Mouse (Mus musculus): ENCODE results near the gene Zfp985. TPM values are rescaled to one million over a fixed set of nuclear protein-coding genes. Genes with fewer than 3 reads are reported as not detected.
"Not testable (repeated sequence)": the region's sequence is repeated elsewhere in the genome, so short reads cannot be mapped to it uniquely, and the experiment has no call there.

The Zfp985 gene
- polyA plus RNA-seq, 1 experiment from 2014 or later = not detected

DNA sequence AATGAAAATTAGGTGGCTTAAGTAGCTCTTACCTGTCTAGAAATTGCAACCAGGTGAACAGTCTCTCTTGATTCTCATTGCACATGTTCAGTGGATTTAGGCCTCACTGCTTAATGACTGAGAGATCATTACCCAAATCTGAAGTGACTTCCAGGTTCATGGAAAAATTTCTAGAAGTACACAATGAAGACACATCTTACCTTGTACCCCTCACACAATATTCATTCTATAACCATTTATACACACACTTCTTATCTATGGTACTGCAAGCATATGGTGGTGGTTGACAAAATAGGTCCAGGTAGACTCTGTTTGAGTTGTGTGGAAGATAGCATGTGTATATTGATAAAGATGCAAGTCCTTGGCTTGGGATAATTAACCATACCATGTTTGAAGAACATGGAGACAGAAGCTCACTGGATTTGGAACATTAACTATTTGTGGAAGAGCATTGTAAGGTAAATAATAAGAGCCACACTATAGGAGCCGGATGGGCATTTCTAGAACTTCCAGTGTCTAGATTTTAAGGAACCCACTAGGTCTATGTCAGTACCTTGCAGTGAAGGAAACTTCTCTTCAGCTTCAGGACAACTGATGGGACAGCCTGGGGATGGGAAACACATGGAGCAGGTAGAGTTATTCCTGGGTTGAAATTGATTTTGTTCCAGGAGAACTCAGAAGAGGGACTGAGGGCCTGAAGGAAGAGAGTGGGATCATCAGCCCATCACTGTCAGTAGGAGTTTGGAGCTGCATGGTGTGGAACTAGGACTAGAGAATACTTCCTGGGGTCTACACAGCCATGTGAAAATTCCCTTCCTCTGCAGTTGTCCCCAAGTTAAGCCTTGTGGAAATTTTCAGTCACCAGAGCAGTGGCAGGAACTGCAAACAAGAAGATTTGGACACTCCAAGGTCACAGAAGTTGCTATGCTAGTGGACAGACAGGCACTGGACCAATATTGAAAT, 33.7 kb downstream of the Zfp985 start:
- DNase-seq (no peak), ATAC-seq (ENCODE audit: low FRiP score, low TSS enrichment) (peak; percentile 57)
- Histone ChIP-seq H3K27ac (replicated peaks; ENCODE audit: low read depth, low read length) (no peak overlapping the region), H3K36me3 (ENCODE audit: control insufficient read depth, insufficient read depth, low read length) (no peaks in the 10 kb centered on the region), H3K4me2 (ENCODE audit: low read length) (no peak overlapping the region), H3K27me3 (ENCODE audit: control insufficient read depth, insufficient read depth, low read length) (no peaks in the 10 kb centered on the region), H3K4me1 (ENCODE audit: control insufficient read depth, insufficient read depth, low read length) (no peaks in the 10 kb centered on the region), H3K9me3 (ENCODE audit: control insufficient read depth, low read length) (peaks cover 34% of the 10 kb centered on the region), H3K4me3 (replicated peaks; ENCODE audit: low read depth, low read length) (no peak overlapping the region), H3K9ac (replicated peaks; ENCODE audit: low read length) (no peak overlapping the region)
- WGBS = 57% methylated on average over 1 of the region's 1 CpGs

DNA sequence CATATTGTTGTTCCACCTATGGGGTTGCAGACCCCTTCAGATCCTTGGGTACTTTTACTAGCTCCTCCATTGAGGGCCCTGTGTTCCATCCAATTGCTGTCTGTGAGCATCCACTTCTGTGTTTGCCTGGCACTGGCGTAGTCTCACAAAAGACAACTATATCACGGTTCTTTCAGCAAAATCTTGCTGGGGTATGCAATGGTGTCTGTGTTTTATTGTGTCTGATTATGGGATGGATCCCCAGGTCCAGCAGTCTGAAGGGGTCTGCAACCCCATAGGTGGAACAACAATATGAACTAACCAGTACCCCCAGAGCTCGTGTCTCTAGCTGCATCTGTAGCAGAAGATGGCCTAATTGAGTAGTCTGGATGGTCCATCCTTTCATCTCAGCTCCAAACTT, 41.6 kb downstream of the Zfp985 start:
- not testable (repeated sequence) for H3K4me3 ChIP-seq (replicated peaks; ENCODE audit: low read depth, low read length); H3K27ac ChIP-seq (replicated peaks; ENCODE audit: low read depth, low read length); ATAC-seq (ENCODE audit: low FRiP score, low TSS enrichment); H3K9ac ChIP-seq (replicated peaks; ENCODE audit: low read length); H3K4me2 ChIP-seq (ENCODE audit: low read length); H3K36me3 ChIP-seq (ENCODE audit: control insufficient read depth, insufficient read depth, low read length); H3K4me1 ChIP-seq (ENCODE audit: control insufficient read depth, insufficient read depth, low read length); H3K27me3 ChIP-seq (ENCODE audit: control insufficient read depth, insufficient read depth, low read length); DNase-seq
- 81% methylated on average over 3 of the region's 3 CpGs for WGBS
- H3K9me3 ChIP-seq (ENCODE audit: control insufficient read depth, low read length) = peaks cover 17% of the 10 kb centered on the region

DNA sequence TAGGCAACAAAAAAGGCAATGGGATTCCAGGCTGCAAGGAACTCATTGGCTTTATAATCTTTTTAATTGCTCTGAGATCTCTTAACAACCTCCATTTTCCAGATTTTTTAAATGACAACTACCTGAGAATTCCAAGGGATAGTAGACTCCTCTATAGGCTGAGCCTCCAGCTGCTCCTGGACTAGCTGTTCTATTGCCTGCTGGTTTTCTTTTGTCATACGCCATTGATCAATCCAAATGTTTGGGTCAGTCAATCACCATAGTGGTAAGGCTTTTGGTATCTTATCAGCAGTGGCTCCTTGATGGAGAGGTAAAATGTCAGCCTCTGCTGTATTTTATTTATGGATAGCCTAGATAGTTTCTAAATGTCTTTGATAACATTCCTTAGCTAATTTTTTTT, 44.6 kb downstream of the Zfp985 start:
- H3K4me3 ChIP-seq (replicated peaks; ENCODE audit: low read depth, low read length) = no peak overlapping the region
- H3K36me3 ChIP-seq (ENCODE audit: control insufficient read depth, insufficient read depth, low read length) = no peaks in the 10 kb centered on the region
- H3K4me1 ChIP-seq (ENCODE audit: control insufficient read depth, insufficient read depth, low read length) = no peaks in the 10 kb centered on the region
- DNase-seq (no peak), ATAC-seq (ENCODE audit: low FRiP score, low TSS enrichment) (no peak)
- H3K9ac ChIP-seq (replicated peaks; ENCODE audit: low read length) = no peak overlapping the region
- 61% methylated on average over 1 of the region's 1 CpGs for WGBS
- no peak overlapping the region for H3K27ac ChIP-seq (replicated peaks; ENCODE audit: low read depth, low read length)
- no peak overlapping the region for H3K4me2 ChIP-seq (ENCODE audit: low read length)
- peaks cover 17% of the 10 kb centered on the region for H3K9me3 ChIP-seq (ENCODE audit: control insufficient read depth, low read length)
- H3K27me3 ChIP-seq (ENCODE audit: control insufficient read depth, insufficient read depth, low read length) = no peaks in the 10 kb centered on the region

DNA sequence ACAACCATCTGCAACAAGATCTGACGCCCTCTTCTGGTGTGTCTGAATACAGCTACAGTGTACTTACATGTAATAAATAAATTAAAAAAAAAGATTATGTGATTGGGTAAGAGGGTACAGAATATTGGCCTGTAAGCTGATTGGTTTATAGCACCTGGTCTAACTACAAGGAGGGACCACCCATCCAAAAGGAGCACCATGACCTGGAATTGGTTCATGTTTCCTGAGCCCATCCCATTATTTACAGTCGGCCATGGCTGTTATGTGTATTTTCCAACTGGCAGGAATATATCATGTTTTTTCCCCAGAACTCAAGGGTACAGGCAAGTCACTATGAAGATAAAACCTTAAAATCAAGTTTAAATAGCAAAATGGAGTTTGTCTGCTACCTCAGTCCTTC, 45.8 kb downstream of the Zfp985 start:
- no peak for DNase-seq
- WGBS = 61% methylated on average over 2 of the region's 2 CpGs
- Histone ChIP-seq H3K9ac (replicated peaks; ENCODE audit: low read length) (no peak overlapping the region), H3K4me3 (replicated peaks; ENCODE audit: low read depth, low read length) (no peak overlapping the region), H3K27ac (replicated peaks; ENCODE audit: low read depth, low read length) (no peak overlapping the region), H3K4me2 (ENCODE audit: low read length) (no peak overlapping the region), H3K27me3 (ENCODE audit: control insufficient read depth, insufficient read depth, low read length) (no peaks in the 10 kb centered on the region), H3K36me3 (ENCODE audit: control insufficient read depth, insufficient read depth, low read length) (no peaks in the 10 kb centered on the region), H3K4me1 (ENCODE audit: control insufficient read depth, insufficient read depth, low read length) (no peaks in the 10 kb centered on the region), H3K9me3 (ENCODE audit: control insufficient read depth, low read length) (peaks cover 17% of the 10 kb centered on the region)
- 0 out of 2 replicates have a peak, but pooled peaks have one; percentile 29 for ATAC-seq (ENCODE audit: low FRiP score, low TSS enrichment)

DNA sequence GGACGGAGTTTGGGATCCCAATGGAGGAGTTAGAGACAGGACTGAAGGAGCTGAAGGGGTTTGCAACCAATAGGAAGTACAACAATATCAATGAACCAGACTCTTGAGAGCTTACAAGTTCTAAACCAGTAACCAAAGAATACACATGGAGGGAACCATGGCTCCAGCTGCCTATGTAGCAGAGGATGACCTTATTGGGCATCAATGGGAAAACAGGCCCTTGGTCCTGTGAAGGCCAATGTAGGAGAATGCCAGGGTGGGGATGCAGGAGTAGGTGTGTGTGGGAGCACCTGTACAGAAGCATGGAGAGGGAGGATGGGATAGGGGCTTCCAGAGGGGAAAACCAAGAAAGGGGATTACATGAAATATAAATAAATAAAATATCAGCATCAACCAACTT, 48.8 kb downstream of the Zfp985 start:
- Histone ChIP-seq H3K4me2 (ENCODE audit: low read length) (no peak overlapping the region), H3K27me3 (ENCODE audit: control insufficient read depth, insufficient read depth, low read length) (no peaks in the 10 kb centered on the region), H3K9ac (replicated peaks; ENCODE audit: low read length) (no peak overlapping the region), H3K4me3 (replicated peaks; ENCODE audit: low read depth, low read length) (no peak overlapping the region), H3K9me3 (ENCODE audit: control insufficient read depth, low read length) (peaks cover 12% of the 10 kb centered on the region), H3K27ac (replicated peaks; ENCODE audit: low read depth, low read length) (no peak overlapping the region), H3K36me3 (ENCODE audit: control insufficient read depth, insufficient read depth, low read length) (no peaks in the 10 kb centered on the region), H3K4me1 (ENCODE audit: control insufficient read depth, insufficient read depth, low read length) (no peaks in the 10 kb centered on the region)
- ATAC-seq (ENCODE audit: low FRiP score, low TSS enrichment) (no peak), DNase-seq (no peak)
- 52% methylated on average over 1 of the region's 1 CpGs for WGBS

DNA sequence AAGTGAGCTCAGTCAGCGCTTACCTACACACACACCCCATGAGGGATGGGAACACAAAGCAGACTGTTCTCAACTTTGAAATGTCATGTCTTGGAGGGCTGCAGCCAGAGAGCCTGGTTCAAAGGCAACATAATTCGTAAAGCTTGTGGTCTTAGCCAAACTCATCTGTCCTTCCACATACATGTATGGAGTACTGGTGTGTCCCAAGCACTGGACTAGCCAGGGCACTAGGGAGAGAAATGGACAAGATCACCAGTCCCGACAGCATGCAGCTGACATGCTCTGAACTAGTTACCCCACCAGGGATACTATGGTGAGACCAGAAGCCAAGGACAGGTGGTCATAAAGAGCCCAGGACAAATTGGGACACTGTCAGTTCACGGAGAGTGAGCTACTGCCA, 50.7 kb downstream of the Zfp985 start:
- H3K27me3 ChIP-seq (ENCODE audit: control insufficient read depth, insufficient read depth, low read length) = no peaks in the 10 kb centered on the region
- DNase-seq = no peak
- H3K36me3 ChIP-seq (ENCODE audit: control insufficient read depth, insufficient read depth, low read length) = no peaks in the 10 kb centered on the region
- H3K4me3 ChIP-seq (replicated peaks; ENCODE audit: low read depth, low read length) = no peak overlapping the region
- H3K4me1 ChIP-seq (ENCODE audit: control insufficient read depth, insufficient read depth, low read length) = no peaks in the 10 kb centered on the region
- H3K4me2 ChIP-seq (ENCODE audit: low read length) = no peak overlapping the region
- H3K9ac ChIP-seq (replicated peaks; ENCODE audit: low read length) = no peak overlapping the region
- ATAC-seq (ENCODE audit: low FRiP score, low TSS enrichment) = no peak
- H3K9me3 ChIP-seq (ENCODE audit: control insufficient read depth, low read length) = peaks cover 4% of the 10 kb centered on the region
- 77% methylated on average over 4 of the region's 4 CpGs for WGBS
- H3K27ac ChIP-seq (replicated peaks; ENCODE audit: low read depth, low read length) = no peak overlapping the region

DNA sequence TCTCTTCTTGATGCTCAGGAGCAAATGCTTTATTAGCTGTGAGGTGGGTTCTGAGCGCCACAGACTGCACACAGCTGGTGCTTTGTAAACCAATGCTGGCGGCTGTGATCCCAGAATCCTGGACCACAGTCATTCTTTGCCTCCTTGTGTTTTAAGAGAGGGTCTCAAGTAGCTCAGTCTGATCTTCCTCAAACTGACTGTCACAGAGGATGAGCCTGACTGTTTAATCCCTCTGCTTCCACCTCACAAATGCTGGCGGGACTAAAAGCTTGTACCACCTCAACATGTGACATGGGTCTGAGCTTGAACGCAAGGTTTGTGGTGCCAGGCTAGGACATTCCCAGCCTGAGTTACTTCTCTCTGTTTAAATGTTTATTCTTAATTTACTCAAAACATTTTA, 52.4 kb downstream of the Zfp985 start:
- Histone ChIP-seq H3K36me3 (ENCODE audit: control insufficient read depth, insufficient read depth, low read length) (no peaks in the 10 kb centered on the region), H3K4me3 (replicated peaks; ENCODE audit: low read depth, low read length) (no peak overlapping the region), H3K27ac (replicated peaks; ENCODE audit: low read depth, low read length) (no peak overlapping the region), H3K9ac (replicated peaks; ENCODE audit: low read length) (no peak overlapping the region), H3K4me2 (ENCODE audit: low read length) (no peak overlapping the region), H3K9me3 (ENCODE audit: control insufficient read depth, low read length) (peaks cover 3% of the 10 kb centered on the region), H3K4me1 (ENCODE audit: control insufficient read depth, insufficient read depth, low read length) (no peaks in the 10 kb centered on the region), H3K27me3 (ENCODE audit: control insufficient read depth, insufficient read depth, low read length) (no peaks in the 10 kb centered on the region)
- DNase-seq (no peak), ATAC-seq (ENCODE audit: low FRiP score, low TSS enrichment) (no peak)
- WGBS = 86% methylated on average over 4 of the region's 4 CpGs

DNA sequence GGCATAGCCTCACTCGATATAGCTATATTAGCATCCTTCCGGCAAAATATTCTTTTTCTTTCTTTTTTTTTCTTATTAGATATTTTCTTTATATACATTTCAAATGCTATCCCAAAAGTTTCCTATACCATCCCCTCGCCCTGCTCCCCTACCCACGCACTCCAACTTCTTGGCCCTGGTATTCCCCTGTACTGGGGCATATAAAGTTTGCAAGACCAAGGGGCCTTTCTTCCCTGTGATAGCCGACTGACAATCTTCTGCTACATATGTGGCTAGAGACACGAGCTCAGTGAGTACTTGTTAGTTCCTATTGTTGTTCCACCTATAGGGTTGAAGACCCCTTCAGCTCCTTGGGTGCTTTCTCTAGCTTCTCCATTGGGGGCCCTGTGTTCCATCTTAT, 53.4 kb downstream of the Zfp985 start:
- DNase-seq; H3K27ac ChIP-seq (replicated peaks; ENCODE audit: low read depth, low read length); ATAC-seq (ENCODE audit: low FRiP score, low TSS enrichment); H3K9ac ChIP-seq (replicated peaks; ENCODE audit: low read length); H3K9me3 ChIP-seq (ENCODE audit: control insufficient read depth, low read length); H3K27me3 ChIP-seq (ENCODE audit: control insufficient read depth, insufficient read depth, low read length); H3K4me3 ChIP-seq (replicated peaks; ENCODE audit: low read depth, low read length); H3K4me2 ChIP-seq (ENCODE audit: low read length); H3K4me1 ChIP-seq (ENCODE audit: control insufficient read depth, insufficient read depth, low read length); H3K36me3 ChIP-seq (ENCODE audit: control insufficient read depth, insufficient read depth, low read length): not testable (repeated sequence)
- 85% methylated on average over 6 of the region's 6 CpGs for WGBS

DNA sequence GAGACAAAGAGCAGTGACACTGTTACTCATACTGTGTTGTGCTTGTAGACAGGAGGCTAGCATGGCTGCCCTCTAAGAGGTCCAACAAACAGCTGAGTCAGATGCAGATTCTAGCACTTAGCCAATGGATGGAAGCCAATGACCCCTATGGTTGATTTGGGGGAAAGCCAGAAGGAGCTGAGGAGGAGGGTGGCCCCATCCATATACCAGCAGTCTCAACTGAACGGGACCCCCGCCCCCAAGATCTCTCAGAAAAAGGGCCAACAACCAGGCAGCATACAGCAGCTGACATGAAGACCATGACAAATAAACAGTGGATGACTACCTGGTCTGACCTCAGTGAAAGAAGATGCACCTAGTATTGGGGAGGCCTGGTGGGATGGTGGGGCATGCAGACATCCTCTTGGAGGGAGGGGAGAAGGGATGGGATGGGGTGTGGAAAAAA, 80.8 kb downstream of the Zfp985 start:
- peak; percentile 84 for ATAC-seq (ENCODE audit: low FRiP score, low TSS enrichment)
- not testable (repeated sequence) for H3K9ac ChIP-seq (replicated peaks; ENCODE audit: low read length); H3K9me3 ChIP-seq (ENCODE audit: control insufficient read depth, low read length); DNase-seq; H3K36me3 ChIP-seq (ENCODE audit: control insufficient read depth, insufficient read depth, low read length); H3K4me1 ChIP-seq (ENCODE audit: control insufficient read depth, insufficient read depth, low read length); H3K4me3 ChIP-seq (replicated peaks; ENCODE audit: low read depth, low read length); H3K27me3 ChIP-seq (ENCODE audit: control insufficient read depth, insufficient read depth, low read length); H3K27ac ChIP-seq (replicated peaks; ENCODE audit: low read depth, low read length); H3K4me2 ChIP-seq (ENCODE audit: low read length)
- no CpG with 5 or more reads among the region's 2 CpGs for WGBS

Data from midbrain, embryonic 14.5 days (tissue).